8 mouse cellular contexts compared by ENCODE assay signal in the genomic region with DNA sequence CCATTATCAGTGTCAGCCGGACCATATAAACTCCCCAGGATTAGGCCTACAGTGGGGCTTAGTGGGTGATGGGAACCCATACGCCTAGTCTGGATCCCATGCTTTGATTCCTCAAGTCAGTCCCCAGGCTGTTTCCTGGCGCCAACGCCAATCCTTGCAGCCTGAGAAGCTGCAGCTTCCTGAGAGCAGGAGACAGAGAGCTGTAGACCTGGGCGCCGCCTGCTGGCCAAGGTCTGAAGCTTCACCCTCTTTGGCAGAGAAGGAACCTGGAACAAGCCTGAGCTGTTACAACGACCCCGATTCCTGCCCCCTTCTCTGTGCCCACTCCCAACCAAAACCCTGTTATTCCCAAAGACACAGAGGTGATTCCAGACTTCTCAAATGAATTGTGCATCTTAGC. TPM values are rescaled to one million over a fixed set of nuclear protein-coding genes. Genes with fewer than 3 reads are reported as not detected.
DNase-seq lines count a peak whose midpoint lies in the region; ATAC-seq and TF ChIP-seq lines count a peak whose summit lies in the region.

No protein-coding gene starts in this region.

- H3K4me1 ChIP-seq in CH12.LX (ENCODE audit: control insufficient read depth in 1 of 2, insufficient read depth in 2 of 2) = peaks cover 0 to 13% of the 10 kb centered on the region in 2 experiments; a peak in 2 of 4 replicates

- H3K4me2 ChIP-seq in CH12.LX (ENCODE audit: insufficient read depth, low read depth, poor library complexity, severe bottlenecking) = no peak overlapping the region

- peak; percentile 54 for ATAC-seq in granulocyte monocyte progenitor cell, adult 5-6 weeks (replicated peaks; ENCODE audit: poor library complexity, severe bottlenecking)

- no peak overlapping the region for H3K4me3 ChIP-seq in CH12.LX (replicated peaks in 1 of 3; ENCODE audit: low read depth in 2 of 3, low read length in 2 of 3, poor library complexity in 1 of 3)

- H3K9ac ChIP-seq in CH12.LX (ENCODE audit: insufficient read depth, low read depth) = no peak overlapping the region

- peaks cover 2% of the 10 kb centered on the region for H3K9me3 ChIP-seq in CH12.LX (replicated peaks; ENCODE audit: low read length)

- H3K27ac ChIP-seq in CH12.LX (ENCODE audit: insufficient read depth, low read depth) = no peak overlapping the region

- peak; percentile 67 to 82 for TF ChIP-seq CTCF in CH12.LX (conservative IDR thresholded peaks at IDR 0.05 in 1 of 2, IDR thresholded peaks at IDR 0.05 in 1 of 2; ENCODE audit: low read depth in 2 of 2, low read length in 2 of 2)

- peak; percentile 51 for DNase-seq in CH12.LX (ENCODE audit: extremely low read depth)
- peak; percentile 73 for DNase-seq in adrenal gland, adult 2 months
- DNase-seq in embryo, embryonic 11 days = peak; percentile 87
- peak; percentile 77 to 83 for DNase-seq in kidney, postnatal 25 days
- DNase-seq in lung, postnatal 14 days = peak; percentile 83
- DNase-seq in retina, postnatal 7 days (ENCODE audit: low read depth, low spot score) = peak; percentile 57
- DNase-seq in urinary bladder, postnatal 14 days (ENCODE audit: low spot score) = peak; percentile 82

- no peaks in the 10 kb centered on the region for H3K79me2 ChIP-seq in CH12.LX (replicated peaks; ENCODE audit: control insufficient read depth, extremely low read depth, insufficient read depth, poor library complexity, severe bottlenecking)

- TF ChIP-seq POLR2A in CH12.LX (IDR thresholded peaks at IDR 0.05; ENCODE audit: low read depth, low read length) = no peak

- peak; percentile 65 for TF ChIP-seq RAD21 in CH12.LX (IDR thresholded peaks at IDR 0.05; ENCODE audit: low read depth, low read length)

- no peak for TF ChIP-seq EP300 in CH12.LX (IDR thresholded peaks at IDR 0.05; ENCODE audit: low read length)

- dilution Hi-C loops in CH12.LX (cut with MboI; ENCODE audit: extremely low pct_ligation_motif_present, extremely low pct_unique_long_range_greater_than_20kb, low sequenced_read_pairs) = no loop called here

- in situ Hi-C loops in CH12.LX (cut with MboI; ENCODE audit: low pct_ligation_motif_present, low pct_unique_long_range_greater_than_20kb, low sequenced_read_pairs) = loop anchor here (5.0 kb wide), 1 partner anchor 318 kb away; no protein-coding TSS in a partner anchor

- H3K36me3 ChIP-seq in CH12.LX (replicated peaks in 1 of 2; ENCODE audit: control insufficient read depth in 1 of 2, insufficient read depth in 1 of 2, low read length in 1 of 2) = no peaks in the 10 kb centered on the region

- H3K27me3 ChIP-seq in CH12.LX (replicated peaks) = peaks cover 56% of the 10 kb centered on the region

TF ChIP-seq in CH12.LX, 34 proteins besides CTCF, POLR2A, EP300 and RAD21:
- TF ChIP-seq ZC3H11A (IDR thresholded peaks at IDR 0.05; ENCODE audit: low read depth, low read length) (peak; percentile 8; the same call in 1 of the 2 replicates), PAX5 (IDR thresholded peaks at IDR 0.05; ENCODE audit: low read length) (no peak), ETS1 (conservative IDR thresholded peaks at IDR 0.05; ENCODE audit: low read depth, low read length) (no peak), IRF4 (IDR thresholded peaks at IDR 0.05; ENCODE audit: low read depth, low read length) (0 out of 2 replicates have a peak, but pooled peaks have one; percentile 10), TBP (conservative IDR thresholded peaks at IDR 0.05; ENCODE audit: low read depth, low read length) (no peak), ZKSCAN1 (IDR thresholded peaks at IDR 0.05; ENCODE audit: borderline replicate concordance, low read depth, low read length) (no peak), ELF1 (IDR thresholded peaks at IDR 0.05; ENCODE audit: low read depth, low read length) (0 out of 2 replicates have a peak, but pooled peaks have one; percentile 11), NELFE (IDR thresholded peaks at IDR 0.05; ENCODE audit: low read depth, low read length) (peak; percentile 30; the same call in 1 of the 2 replicates), TCF12 (IDR thresholded peaks at IDR 0.05; ENCODE audit: low read depth, low read length) (no peak), SMC3 (IDR thresholded peaks at IDR 0.05; ENCODE audit: low read depth, low read length) (peak; percentile 81)

RNA-seq across cellular contexts. Expression of a gene that starts 3.6 kb away (rescaled TPM):
- 0.21 and 0.76 TPM in 2 replicates for total RNA-seq in CH12.LX (2012; rRNA removed)
- total RNA-seq in CH12.LX (2014; rRNA removed) = 0.48 and 0.72 TPM in 2 replicates
- polyA plus RNA-seq in CH12.LX (2012; ENCODE audit: insufficient read length, low read depth) = 1.7 and 2.0 TPM in 2 replicates
- total RNA-seq in adrenal gland, adult 2 months (2021) = 1 to 10 TPM; 1.5 to 4.1 TPM
- polyA plus RNA-seq in adrenal gland, adult 2 months (2012; rRNA removed) = 13.3 and 17.5 TPM in 2 replicates
- 0.88 and 1.8 TPM in 2 replicates for total RNA-seq in granulocyte monocyte progenitor cell, adult 5-6 weeks (2014; fragmentation: Nextera tagmentation)
- 0.67 TPM in 1 of 2 replicates, not detected in the other for total RNA-seq in granulocyte monocyte progenitor cell, adult 5-6 weeks (2017)

RNA-seq across cellular contexts. Expression of a gene that starts 9.1 kb away (rescaled TPM):
- not detected in 2 replicates for total RNA-seq in CH12.LX (2012; rRNA removed)
- total RNA-seq in CH12.LX (2014; rRNA removed) = not detected in 2 replicates
- polyA plus RNA-seq in CH12.LX (2012; ENCODE audit: insufficient read length, low read depth) = not detected in 2 replicates
- total RNA-seq in adrenal gland, adult 2 months (2021) = 100 to 1,000 TPM; 239 to 672 TPM
- polyA plus RNA-seq in adrenal gland, adult 2 months (2012; rRNA removed) = 469 and 597 TPM in 2 replicates
- total RNA-seq in granulocyte monocyte progenitor cell, adult 5-6 weeks (2014; fragmentation: Nextera tagmentation) = not detected in 2 replicates
- 0.41 TPM in 1 of 2 replicates, not detected in the other for total RNA-seq in granulocyte monocyte progenitor cell, adult 5-6 weeks (2017)

RNA-seq across cellular contexts. Expression of a gene that starts 33.0 kb away (rescaled TPM):
- total RNA-seq in CH12.LX (2012; rRNA removed) (not detected in 2 replicates), CH12.LX (2014; rRNA removed) (not detected in 2 replicates)
- polyA plus RNA-seq in CH12.LX (2012; ENCODE audit: insufficient read length, low read depth) = not detected in 2 replicates
- under 1 TPM; 0.40 to 0.55 TPM for total RNA-seq in adrenal gland, adult 2 months (2021)
- 3.5 and 4.2 TPM in 2 replicates for polyA plus RNA-seq in adrenal gland, adult 2 months (2012; rRNA removed)
- not detected in 2 replicates for total RNA-seq in granulocyte monocyte progenitor cell, adult 5-6 weeks (2014; fragmentation: Nextera tagmentation)
- not detected in 2 replicates for total RNA-seq in granulocyte monocyte progenitor cell, adult 5-6 weeks (2017)

Comparison
In these comparisons a context has a peak if more than half of its experiments do, and no peak if none do; other contexts are left out.
1. RNA of a gene that starts 9.1 kb away (total RNA-seq): 239 to 672 TPM in adrenal gland, adult 2 months; 0.41 TPM in granulocyte monocyte progenitor cell, adult 5-6 weeks and not detected in CH12.LX; every median in the first group is over 100 times any median in the second.
2. Peak in every context shown above with its lines, with median percentiles within 50 percentile points of each other: DNase-seq.